Mouse (Mus musculus) spleen, adult 18-20 months (tissue): ENCODE results near the gene Slc25a40.

Experiments used
- DNase-seq, 2 experiments: peaks; one replicate each; pipeline ENCODE4 v3.0.0; 2022; ENCODE audit warnings: mixed read lengths in 2 of 2

Gene Slc25a40

DNA sequence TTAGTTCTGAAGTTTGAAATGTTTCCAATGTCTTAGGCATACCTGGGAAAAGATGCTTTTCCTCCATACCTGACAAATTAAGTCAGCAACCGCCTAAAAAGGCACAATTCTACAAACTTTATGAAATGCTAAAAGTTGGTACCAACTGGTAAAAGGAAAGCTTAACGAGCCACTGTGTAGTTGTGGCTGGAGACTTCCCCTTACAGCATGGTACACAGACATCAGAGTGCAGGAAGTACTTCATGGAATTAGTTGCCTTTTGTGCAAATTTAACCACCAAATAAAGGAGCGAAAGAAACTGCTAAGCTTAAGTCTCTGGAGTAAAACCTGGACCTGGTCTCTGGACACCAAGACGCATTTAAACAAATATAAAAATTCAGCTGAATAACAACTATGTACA lies 69.1 kb downstream of the Slc25a40 start:
- DNase-seq = no peak
